Mouse (Mus musculus) kidney, postnatal 25 days (tissue): ENCODE results near the gene Syne1.
A peak's percentile ranks its signal among the peaks of the same experiment; 100 is the strongest.

Experiments
- DNase-seq, 2 experiments: peaks; one replicate each; pipeline ENCODE4 v3.0.0; 2021; ENCODE audit warnings: mixed read lengths in 2 of 2

The Syne1 gene

GRCm38 (mm10) chr10:5045213-5045612, 506.1 kb downstream of the Syne1 start:
- no peak for DNase-seq

DNA sequence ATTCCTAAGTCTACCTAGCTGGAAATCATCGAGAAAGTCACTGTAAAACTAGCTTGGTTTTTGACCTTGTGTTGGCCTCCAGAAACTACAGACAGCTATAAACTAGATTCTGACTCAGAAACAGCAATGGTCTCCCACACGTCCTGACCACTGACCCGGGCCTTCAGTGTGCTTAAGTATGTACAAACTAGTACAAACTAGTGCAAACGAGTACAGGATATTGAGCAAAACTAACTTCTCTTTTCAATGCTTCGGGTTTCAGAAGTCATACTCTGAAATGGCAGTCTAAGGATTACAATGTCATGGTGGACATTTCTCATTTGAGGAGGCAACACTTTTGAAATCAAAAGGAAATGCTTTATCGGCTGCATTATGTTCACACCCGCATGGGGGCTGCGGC, 506.8 kb downstream of the Syne1 start:
- no peak for DNase-seq

GRCm38 (mm10) chr10:5041254-5041653, 510.0 kb downstream of the Syne1 start:
- DNase-seq: no peak

DNA sequence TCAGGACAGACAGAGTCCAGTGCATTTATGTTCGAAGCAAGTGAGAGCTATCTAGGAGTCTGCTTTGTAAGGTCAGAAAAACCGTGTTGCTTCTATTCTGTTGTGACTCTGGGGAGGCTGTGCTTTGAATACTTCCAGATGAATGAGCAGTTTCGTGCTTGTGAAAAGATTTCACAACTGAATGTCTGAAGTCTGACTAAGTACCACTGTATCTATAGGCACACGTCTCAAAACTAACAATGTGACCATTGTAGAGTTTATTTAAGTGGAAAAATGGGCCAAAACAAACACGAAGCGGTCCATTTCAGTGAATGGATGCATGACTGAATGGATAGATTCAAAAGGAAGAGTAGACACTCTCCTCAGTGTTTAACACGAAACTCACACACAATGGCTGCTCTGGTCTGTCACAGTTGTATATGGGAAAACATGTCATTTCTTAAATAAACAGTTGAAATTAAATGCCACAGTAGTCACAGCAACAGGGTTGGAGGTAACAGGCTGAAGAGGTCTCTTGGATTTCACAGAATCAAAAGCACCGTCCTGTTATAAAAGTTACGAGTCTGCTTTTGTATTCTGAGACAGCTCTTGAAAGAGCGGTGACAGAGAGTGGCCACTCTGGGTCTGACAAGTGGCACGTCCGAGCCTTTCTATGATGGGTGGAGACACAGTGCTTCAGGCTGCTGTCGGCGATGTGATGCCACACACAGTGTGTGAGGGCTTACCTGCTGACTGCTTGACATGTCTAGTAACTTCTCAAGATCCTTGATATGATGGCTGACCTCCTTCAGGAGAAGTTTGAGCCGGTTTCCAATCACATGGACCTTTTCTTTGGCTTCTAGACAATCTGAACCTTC, 518.9 kb downstream of the Syne1 start:
- no peak for DNase-seq

GRCm38 (mm10) chr10:5029883-5030282, 521.4 kb downstream of the Syne1 start:
- no peak for DNase-seq

DNA sequence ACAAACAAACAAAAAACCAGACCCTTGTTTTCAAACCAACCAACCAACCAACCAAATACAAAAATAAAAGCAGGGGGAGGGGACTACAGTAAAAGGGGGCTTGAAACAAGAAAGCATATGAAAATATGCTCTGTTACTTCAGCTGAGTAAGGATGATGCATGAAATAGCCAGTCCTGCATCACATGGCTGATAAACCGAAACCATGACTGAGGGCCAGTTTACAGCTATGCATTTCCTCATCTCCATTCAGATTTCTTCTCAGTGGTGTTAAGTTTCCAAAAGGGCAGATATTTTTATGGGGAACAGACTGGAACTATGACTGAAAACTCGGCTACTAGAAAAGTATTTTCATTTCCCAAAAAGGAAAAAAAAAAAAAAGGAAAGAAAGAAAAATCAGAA, 522.1 kb downstream of the Syne1 start:
- DNase-seq: no peak

GRCm38 (mm10) chr10:5028301-5028700, 523.0 kb downstream of the Syne1 start:
- DNase-seq: no peak

- DNase-seq: no peak
Observed at GRCm38 (mm10) chr10:5027208-5027607, 524.1 kb downstream of the Syne1 start.

DNA sequence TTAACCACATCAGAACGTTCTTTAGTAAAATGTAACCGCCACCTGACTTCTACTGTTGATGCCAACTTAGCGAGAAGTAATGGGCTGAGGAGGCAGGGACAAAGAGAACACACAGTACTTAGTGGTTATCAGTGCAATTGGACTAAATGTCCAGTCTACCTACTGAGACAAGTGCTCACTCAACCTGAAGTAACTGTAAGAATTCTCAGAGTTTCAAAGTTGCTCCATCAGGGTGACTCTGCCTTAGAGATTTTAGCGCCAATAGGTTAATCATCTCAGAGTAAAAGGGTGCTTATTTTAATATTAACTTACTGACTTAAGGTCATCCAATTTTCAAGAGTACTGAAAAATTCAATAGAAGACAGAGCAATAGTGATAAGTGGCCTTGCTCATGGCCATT, 525.4 kb downstream of the Syne1 start:
- no peak for DNase-seq

DNA sequence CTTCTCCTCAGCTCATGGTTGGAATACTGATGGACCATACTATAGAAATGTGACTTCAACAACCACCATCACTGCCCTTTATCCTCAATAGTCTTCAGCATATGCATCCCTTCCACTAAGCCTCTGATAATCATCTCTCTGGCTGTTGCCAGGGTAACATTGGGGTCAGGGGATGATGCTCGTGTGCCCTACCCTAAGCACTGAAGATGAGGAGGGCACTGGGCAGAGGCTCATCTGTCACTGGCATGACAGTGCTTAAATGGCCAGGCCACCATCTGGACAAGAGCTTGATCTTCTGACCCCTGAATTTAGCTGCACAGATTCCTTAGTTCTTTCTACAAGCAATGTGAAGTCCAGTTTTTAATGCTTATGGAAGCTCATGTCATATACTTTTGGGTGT, 534.1 kb downstream of the Syne1 start:
- no peak for DNase-seq

DNA sequence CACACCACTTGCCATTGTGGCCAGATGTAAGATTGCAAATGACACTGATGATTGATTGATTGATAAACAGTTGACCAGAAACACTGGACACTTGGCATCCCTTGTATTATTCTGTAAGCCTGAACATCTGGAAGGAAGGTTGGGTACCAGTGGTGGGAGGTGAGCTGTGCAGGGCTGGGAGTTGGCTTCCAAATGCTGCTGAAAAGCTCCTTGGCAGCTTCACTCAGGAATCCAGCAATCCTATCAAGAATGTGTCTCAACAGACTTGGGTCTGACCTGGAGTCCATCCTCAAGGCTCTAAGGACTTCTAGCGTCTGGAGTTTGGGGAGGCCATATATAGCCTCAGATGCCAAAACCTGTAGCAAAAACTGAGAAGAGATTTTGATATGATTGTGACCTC, 536.3 kb downstream of the Syne1 start:
- DNase-seq: no peak

GRCm38 (mm10) chr10:5012004-5012403, 539.3 kb downstream of the Syne1 start:
- no peak for DNase-seq

- no peak for DNase-seq
Observed at GRCm38 (mm10) chr10:5008795-5009366, 542.4 kb downstream of the Syne1 start.

- no peak for DNase-seq
Observed at GRCm38 (mm10) chr10:4996592-4996991, 554.7 kb downstream of the Syne1 start.

- peak in 1 of 2 experiments; percentile 10 for DNase-seq
Observed at GRCm38 (mm10) chr10:4993802-4994201, 557.5 kb downstream of the Syne1 start.

GRCm38 (mm10) chr10:4983919-4984318, 567.4 kb downstream of the Syne1 start:
- no peak for DNase-seq

GRCm38 (mm10) chr10:4977374-4977773, 573.9 kb downstream of the Syne1 start:
- no peak for DNase-seq

- DNase-seq: no peak
Observed at GRCm38 (mm10) chr10:4976557-4976956, 574.7 kb downstream of the Syne1 start.

DNA sequence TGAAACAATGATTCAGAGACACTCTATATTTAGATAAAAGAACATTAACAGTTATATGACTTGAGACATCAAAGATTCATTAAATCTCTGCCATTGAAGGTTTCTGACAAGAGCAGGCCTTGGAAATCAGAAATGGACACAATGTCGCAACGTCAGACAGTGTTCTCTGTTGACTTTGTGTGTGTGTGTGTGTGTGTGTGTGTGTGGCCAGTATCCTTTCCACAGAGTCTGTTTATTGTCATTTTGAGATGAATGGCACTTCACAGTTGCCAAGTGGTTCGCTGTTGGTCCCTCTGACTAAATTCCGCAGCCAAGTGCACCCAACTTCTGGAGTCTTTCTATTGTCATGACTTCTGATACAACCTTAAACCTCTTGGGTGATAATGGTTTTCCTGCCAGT, 577.0 kb downstream of the Syne1 start:
- DNase-seq: no peak

DNA sequence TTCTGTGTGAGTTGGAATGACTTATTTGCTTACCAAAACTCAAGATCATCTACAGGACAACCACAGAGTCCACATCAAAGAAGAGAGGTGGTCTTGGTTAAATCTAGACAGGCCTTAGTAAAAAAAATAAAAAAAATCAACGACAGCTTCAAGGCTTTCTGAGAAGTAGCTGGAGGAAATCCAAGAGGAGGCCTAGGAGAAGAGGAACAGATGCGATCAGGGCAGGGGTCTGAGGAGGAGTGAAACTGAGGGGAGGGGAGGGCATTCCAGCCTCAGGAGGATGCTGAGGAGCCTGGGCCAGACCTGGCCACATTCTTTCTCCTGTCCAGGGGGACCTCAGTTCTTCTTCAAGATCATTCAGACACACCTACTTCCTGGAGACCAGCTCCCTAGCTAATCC, 579.3 kb downstream of the Syne1 start:
- DNase-seq: no peak

DNA sequence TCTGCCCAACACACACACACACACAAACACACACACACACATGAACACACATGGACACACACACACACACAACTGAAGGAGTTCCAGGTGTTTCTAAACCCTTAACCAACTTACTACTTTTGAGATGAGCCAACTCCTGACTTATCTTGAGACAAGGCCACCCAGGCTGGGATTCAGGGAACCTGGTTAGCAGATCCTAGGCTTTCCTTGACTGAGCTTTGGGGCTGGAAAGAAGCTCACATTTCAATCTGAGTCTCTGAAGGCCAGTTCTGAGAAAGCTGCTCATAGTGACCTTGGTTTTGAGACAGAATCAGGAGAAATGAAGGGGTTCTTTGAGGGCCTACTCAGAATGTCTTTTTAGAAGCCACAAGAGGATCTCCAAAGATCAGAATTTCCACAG, 579.7 kb downstream of the Syne1 start:
- DNase-seq: no peak

DNA sequence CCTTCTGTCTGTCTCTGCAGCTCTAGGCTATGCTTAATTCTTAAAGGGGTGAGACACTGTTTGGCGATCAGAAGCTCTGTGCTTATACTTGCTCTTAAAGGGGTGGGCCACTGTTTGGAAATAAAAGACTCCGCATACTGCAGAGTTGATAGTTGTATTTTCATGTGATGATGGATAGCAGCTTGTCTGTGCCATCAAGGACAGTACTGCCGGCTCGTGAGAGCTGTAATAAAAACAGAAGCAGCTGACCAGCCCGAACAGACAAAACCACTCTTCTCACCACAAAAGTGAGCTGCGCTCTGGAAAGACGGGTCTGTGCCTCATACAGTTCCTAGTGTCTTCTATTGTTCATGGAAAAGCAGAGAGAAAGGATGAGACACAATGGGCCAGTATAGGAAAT, 580.1 kb downstream of the Syne1 start:
- no peak for DNase-seq
